Mouse (Mus musculus) regulatory T cell (primary cell): ENCODE measurements around the gene Vmn1r121.
"Not testable (repeated sequence)": the region's sequence is repeated elsewhere in the genome, so short reads cannot be mapped to it uniquely, and the experiment has no call there.

Experiments
- in situ Hi-C: fragments of 300-600 bp; cut with MboI, MseI; formaldehyde crosslinking; loops from one replicate; pipeline ENCODE4 v1.15.1; 2025; ENCODE audit warnings: high pct_unique_total_duplicates

The Vmn1r121 gene

GRCm38 (mm10) chr7:21098413-21098812 lies at the start of gene Vmn1r121:
Gene Vmn1r121 (minus strand): TSS chr7:21098513.
- in situ Hi-C loops = not testable (repeated sequence)

DNA sequence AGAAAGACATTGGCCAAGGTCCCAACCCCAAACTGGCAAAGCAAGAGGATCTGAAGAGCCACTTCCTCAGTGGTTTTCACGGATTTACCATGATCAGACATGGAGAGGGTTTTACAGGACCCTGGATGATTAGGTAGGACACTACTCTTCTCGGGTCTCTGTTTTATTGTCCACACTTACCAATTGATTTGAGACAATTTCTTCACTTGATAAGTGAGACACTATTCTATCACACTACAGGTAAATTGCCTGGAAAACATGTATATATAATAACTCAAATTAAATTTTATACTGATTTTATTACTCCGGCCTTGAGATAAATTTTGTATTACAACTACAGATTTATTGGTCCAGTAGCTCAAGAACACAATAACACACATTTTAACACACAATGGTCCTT lies 35.7 kb upstream of the Vmn1r121 start, which contains the start of gene Vmn1r122:
Gene Vmn1r122 (minus strand): TSS at position 101 of the 400 bp plus-strand sequence.
- in situ Hi-C loops = not testable (repeated sequence)

DNA sequence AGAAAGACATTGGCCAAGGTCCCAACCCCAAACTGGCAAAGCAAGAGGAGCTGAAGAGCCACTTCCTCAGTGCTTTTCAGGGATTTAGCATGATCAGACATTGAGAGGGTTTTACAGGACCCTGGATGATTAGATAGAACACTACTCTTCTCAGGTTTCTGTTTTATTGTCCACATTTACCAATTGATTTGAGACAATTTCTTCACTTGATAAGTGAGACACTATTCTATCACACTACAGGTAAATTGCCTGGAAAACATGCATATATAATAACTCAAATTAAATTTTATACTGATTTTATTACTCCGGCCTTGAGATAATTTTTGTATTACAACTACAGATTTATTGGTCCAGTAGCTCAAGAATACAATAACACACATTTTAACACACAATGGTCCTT lies 44.6 kb downstream of the Vmn1r121 start, which contains the start of gene Vmn1r120:
Gene Vmn1r120 (minus strand): TSS at position 101 of the 400 bp plus-strand sequence.
- in situ Hi-C loops = loop anchor here (25.0 kb wide), 1 partner anchor 191 kb away; the partner anchor contains the start of gene Vmn1r116
